Mouse (Mus musculus) stomach, embryonic 14.5 days (tissue): ENCODE data around the gene Fam71f2. TPM values are rescaled to one million over a fixed set of nuclear protein-coding genes. Genes with fewer than 3 reads are reported as not detected.

Experiments used
- ATAC-seq: fragments of 200-750 bp; cut with Nextera tagmentation; 2 replicates; pipeline ENCODE4 v1.8.0; 2017; ENCODE audit warnings: low read depth, moderate TSS enrichment; ENCODE audit not compliant: insufficient number of reproducible peaks, insufficient read depth, low FRiP score
- H3K27ac ChIP-seq: fragments of 300-500 bp; sonication (generic); 2 replicates; pipeline ENCODE4 v1.5.1; 2014; ENCODE audit warnings: mild to moderate bottlenecking, low read length, moderate library complexity, mixed read lengths
- H3K27me3 ChIP-seq: fragments of 300-500 bp; sonication (generic); 2 replicates; pipeline ENCODE4 v1.6.1; 2014; ENCODE audit warnings: low read length, control low read depth, mixed read lengths; ENCODE audit not compliant: control insufficient read depth, insufficient read depth
- H3K36me3 ChIP-seq: fragments of 300-500 bp; sonication (generic); 2 replicates; pipeline ENCODE4 v1.6.1; 2014; ENCODE audit warnings: mild to moderate bottlenecking, control low read depth, low read length, moderate library complexity, mixed read lengths; ENCODE audit not compliant: control insufficient read depth, insufficient read depth
- H3K4me1 ChIP-seq: fragments of 300-500 bp; sonication (generic); 2 replicates; pipeline ENCODE4 v1.6.1; 2014; ENCODE audit warnings: low read length, control low read depth, mixed read lengths; ENCODE audit not compliant: control insufficient read depth, insufficient read depth
- H3K4me2 ChIP-seq: fragments of 300-500 bp; sonication (generic); replicated peaks from 2 replicates; pipeline ENCODE4 v1.6.1; 2014; ENCODE audit warnings: low read depth, low read length, control low read depth
- H3K4me3 ChIP-seq: fragments of 300-500 bp; sonication (generic); 2 replicates; pipeline ENCODE4 v1.5.1; 2014; ENCODE audit warnings: low read depth, low read length, control low read depth
- H3K9ac ChIP-seq: fragments of 300-500 bp; sonication (generic); replicated peaks from 2 replicates; pipeline ENCODE4 v1.6.1; 2014; ENCODE audit warnings: low read depth, mild to moderate bottlenecking, control low read depth, low read length, moderate library complexity, mixed read lengths
- H3K9me3 ChIP-seq: fragments of 300-500 bp; sonication (generic); 2 replicates; pipeline ENCODE4 v1.6.1; 2016; ENCODE audit warnings: low read depth, low read length, control low read depth; ENCODE audit not compliant: control insufficient read depth
- WGBS: fragments of 180-500 bp; shearing (Covaris S2); extraction: QIAGEN DNeasy Blood & Tissue Kit; methylation state at CpG from one replicate; pipeline ENCODE4 v1.1.7; 2014; 5-methylcytosine and 5-hydroxymethylcytosine counted together
- polyA plus RNA-seq: library from polyadenylated mRNA; unstranded; fragments of >200 nt; fragmentation: Nextera tagmentation; extraction: Ambion mirVana; gene quantifications from 2 replicates; pipeline ENCODE4 v1.2.1, GENCODE M21; 2014

The Fam71f2 gene
- polyA plus RNA-seq, 1 experiment from 2014 or later = 0.68 TPM

DNA sequence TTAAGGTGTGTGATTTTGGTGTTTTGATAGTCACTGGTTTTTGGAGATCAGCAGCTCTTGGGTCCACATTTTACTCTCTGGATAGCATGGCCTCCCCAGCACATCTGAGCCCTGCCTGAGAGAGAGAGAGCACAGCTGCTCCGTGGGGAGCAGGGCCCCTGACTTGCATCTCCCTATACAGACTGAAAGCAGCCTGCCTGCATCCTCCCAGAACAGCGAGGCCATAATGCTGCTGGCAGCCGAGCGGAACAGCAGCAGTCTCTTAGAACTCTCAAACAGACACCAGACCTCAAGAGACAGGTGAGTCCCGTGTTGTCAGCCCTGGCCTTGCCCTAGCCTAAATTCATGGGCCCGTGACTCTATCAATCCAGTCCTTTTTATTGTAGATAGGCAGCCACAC is 8.1 kb downstream of the Fam71f2 start:
- H3K4me1 ChIP-seq = no peaks in the 10 kb centered on the region
- no peak overlapping the region for H3K27ac ChIP-seq
- no peak overlapping the region for H3K4me2 ChIP-seq
- H3K9ac ChIP-seq = no peak overlapping the region
- no peak overlapping the region for H3K4me3 ChIP-seq
- H3K9me3 ChIP-seq = no peaks in the 10 kb centered on the region
- H3K36me3 ChIP-seq = no peaks in the 10 kb centered on the region
- WGBS = 48% methylated on average over 6 of the region's 6 CpGs
- no peaks in the 10 kb centered on the region for H3K27me3 ChIP-seq
- no peak for ATAC-seq

DNA sequence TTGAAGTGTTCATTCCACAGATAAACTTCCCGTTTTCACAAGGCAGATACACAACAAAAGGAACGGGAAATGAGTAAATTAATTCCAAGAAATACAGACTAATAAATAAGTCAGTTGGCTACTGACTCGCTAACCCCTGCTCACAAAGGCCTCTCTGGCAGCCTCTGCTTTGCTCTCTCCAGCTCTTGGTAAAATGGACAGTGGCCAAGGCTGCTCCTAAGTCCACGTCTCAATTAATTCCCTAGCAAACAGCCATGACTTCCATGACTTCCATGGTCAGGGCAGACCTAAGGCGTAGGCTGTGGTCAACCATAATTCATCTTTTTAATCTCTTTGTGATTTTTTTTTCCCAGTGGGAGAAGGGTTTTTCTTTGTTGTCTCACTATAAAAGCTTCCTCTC is 8.6 kb downstream of the Fam71f2 start:
- Histone ChIP-seq H3K27me3 (no peaks in the 10 kb centered on the region), H3K9ac (no peak overlapping the region), H3K4me2 (no peak overlapping the region), H3K4me3 (no peak overlapping the region), H3K36me3 (no peaks in the 10 kb centered on the region), H3K4me1 (no peaks in the 10 kb centered on the region), H3K9me3 (no peaks in the 10 kb centered on the region), H3K27ac (no peak overlapping the region)
- no peak for ATAC-seq
- 69% methylated on average over 5 of the region's 5 CpGs for WGBS

- no peak overlapping the region for H3K9ac ChIP-seq
- H3K36me3 ChIP-seq = no peaks in the 10 kb centered on the region
- no peak overlapping the region for H3K4me3 ChIP-seq
- H3K4me1 ChIP-seq = no peaks in the 10 kb centered on the region
- ATAC-seq = no peak
- no peaks in the 10 kb centered on the region for H3K9me3 ChIP-seq
- H3K27ac ChIP-seq = no peak overlapping the region
- no peaks in the 10 kb centered on the region for H3K27me3 ChIP-seq
- no peak overlapping the region for H3K4me2 ChIP-seq
- WGBS = 66% methylated on average over 6 of the region's 6 CpGs
Measured at GRCm38 (mm10) chr6:29288651-29289050, 9.3 kb downstream of the Fam71f2 start.

DNA sequence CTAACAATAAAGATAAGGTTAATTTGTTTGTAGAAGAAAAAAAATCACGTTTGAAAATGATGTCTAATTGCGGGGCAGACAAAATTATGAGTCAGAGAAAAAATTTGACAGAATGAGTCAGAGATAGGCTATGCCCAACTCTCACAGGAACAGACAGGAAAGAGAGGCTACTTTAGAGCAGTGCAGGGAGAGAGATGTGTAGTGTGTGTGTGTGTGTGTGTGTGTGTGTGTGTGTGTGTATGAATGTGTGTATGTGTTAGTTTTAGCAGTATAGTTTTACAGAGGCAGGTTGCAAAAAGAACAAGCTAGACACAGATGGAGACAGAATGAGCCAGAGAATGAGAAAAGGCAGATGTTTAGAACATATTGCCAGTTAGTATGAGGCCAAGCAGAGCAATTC is 19.7 kb downstream of the Fam71f2 start:
- no peak for ATAC-seq

GRCm38 (mm10) chr6:29303251-29303650 is 23.9 kb downstream of the Fam71f2 start:
- no peaks in the 10 kb centered on the region for H3K9me3 ChIP-seq
- H3K36me3 ChIP-seq = no peaks in the 10 kb centered on the region
- no peak overlapping the region for H3K27ac ChIP-seq
- no peak overlapping the region for H3K9ac ChIP-seq
- H3K4me1 ChIP-seq = no peaks in the 10 kb centered on the region
- no peak for ATAC-seq
- no peak overlapping the region for H3K4me3 ChIP-seq
- H3K27me3 ChIP-seq = no peaks in the 10 kb centered on the region
- H3K4me2 ChIP-seq = no peak overlapping the region

More for the DNA sequence above, 19.7 kb downstream of the Fam71f2 start:
- no peak overlapping the region for H3K27ac ChIP-seq
- H3K4me1 ChIP-seq = no peaks in the 10 kb centered on the region
- no peaks in the 10 kb centered on the region for H3K36me3 ChIP-seq
- H3K9ac ChIP-seq = no peak overlapping the region
- H3K27me3 ChIP-seq = no peaks in the 10 kb centered on the region
- H3K9me3 ChIP-seq = no peaks in the 10 kb centered on the region
- H3K4me3 ChIP-seq = no peak overlapping the region
- 53% methylated on average over 2 of the region's 2 CpGs for WGBS
- no peak overlapping the region for H3K4me2 ChIP-seq

- Histone ChIP-seq H3K4me1 (no peaks in the 10 kb centered on the region), H3K4me2 (no peak overlapping the region), H3K9me3 (no peaks in the 10 kb centered on the region), H3K27me3 (no peaks in the 10 kb centered on the region), H3K9ac (no peak overlapping the region), H3K27ac (no peak overlapping the region), H3K4me3 (no peak overlapping the region), H3K36me3 (no peaks in the 10 kb centered on the region)
- WGBS = 38% methylated on average over 5 of the region's 5 CpGs
- no peak for ATAC-seq
Measured at GRCm38 (mm10) chr6:29303726-29304125, 24.3 kb downstream of the Fam71f2 start.

GRCm38 (mm10) chr6:29305462-29305861 is 26.1 kb downstream of the Fam71f2 start:
- no peaks in the 10 kb centered on the region for H3K4me1 ChIP-seq
- no peaks in the 10 kb centered on the region for H3K27me3 ChIP-seq
- WGBS = 87% methylated on average over 4 of the region's 4 CpGs
- no peaks in the 10 kb centered on the region for H3K9me3 ChIP-seq
- no peak for ATAC-seq
- H3K4me3 ChIP-seq = no peak overlapping the region
- no peak overlapping the region for H3K9ac ChIP-seq
- no peak overlapping the region for H3K27ac ChIP-seq
- H3K4me2 ChIP-seq = no peak overlapping the region
- no peaks in the 10 kb centered on the region for H3K36me3 ChIP-seq

- no peaks in the 10 kb centered on the region for H3K36me3 ChIP-seq
- no peaks in the 10 kb centered on the region for H3K4me1 ChIP-seq
- WGBS = 81% methylated on average over 16 of the region's 16 CpGs
- H3K9ac ChIP-seq = no peak overlapping the region
- no peaks in the 10 kb centered on the region for H3K27me3 ChIP-seq
- H3K4me3 ChIP-seq = no peak overlapping the region
- H3K9me3 ChIP-seq = no peaks in the 10 kb centered on the region
- H3K4me2 ChIP-seq = no peak overlapping the region
- H3K27ac ChIP-seq = no peak overlapping the region
- no peak for ATAC-seq
Measured at GRCm38 (mm10) chr6:29308846-29309605, 29.6 kb downstream of the Fam71f2 start.

DNA sequence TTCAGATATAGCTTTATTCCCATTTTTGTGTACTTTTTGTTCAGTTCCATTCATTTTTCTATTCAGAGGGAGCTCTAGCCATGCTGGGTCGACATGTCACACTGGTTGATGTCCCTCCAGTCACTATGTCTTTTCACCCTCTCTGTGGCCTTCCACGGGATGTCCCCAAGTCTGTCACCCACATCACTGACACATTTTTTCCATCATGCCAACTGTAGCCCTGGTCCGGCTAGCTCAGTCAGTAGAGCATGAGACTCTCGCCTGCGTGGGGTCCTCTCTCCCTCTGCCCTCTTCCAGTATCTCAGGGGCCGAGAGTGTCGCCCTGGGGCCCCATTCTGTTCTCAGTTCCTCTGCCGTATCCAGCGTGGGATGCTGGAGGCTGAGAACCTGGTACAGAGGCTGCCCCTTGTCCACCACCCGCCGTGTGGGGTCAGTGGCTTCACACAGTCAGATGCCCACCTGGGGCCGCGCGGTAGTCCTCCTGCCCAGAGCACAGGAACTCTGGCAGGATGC is 34.4 kb downstream of the Fam71f2 start:
- H3K27ac ChIP-seq = no peak overlapping the region
- H3K4me1 ChIP-seq = no peaks in the 10 kb centered on the region
- no peak for ATAC-seq
- no peak overlapping the region for H3K4me2 ChIP-seq
- no peak overlapping the region for H3K4me3 ChIP-seq
- no peaks in the 10 kb centered on the region for H3K36me3 ChIP-seq
- no peaks in the 10 kb centered on the region for H3K27me3 ChIP-seq
- WGBS = 70% methylated on average over 14 of the region's 14 CpGs
- H3K9ac ChIP-seq = no peak overlapping the region
- no peaks in the 10 kb centered on the region for H3K9me3 ChIP-seq
